Mouse (Mus musculus) liver, adult 2 months (tissue): ENCODE measurements around the gene Tgfbr3.

Source experiments
- CTCF ChIP-seq: fragments of 200-500 bp; IDR thresholded peaks from 2 replicates; pipeline ENCODE4 v1.5.1; 2011; ENCODE audit warnings: low read depth, low read length, control low read depth
- POLR2A ChIP-seq: fragments of 200-500 bp; IDR thresholded peaks from 2 replicates; pipeline ENCODE4 v1.6.1; 2011; ENCODE audit warnings: low read length, control low read depth; ENCODE audit not compliant: insufficient read depth; ENCODE audit errors: extremely low read depth

GRCm38 (mm10) chr5:107252435-107252834 is 37.0 kb downstream of the Tgfbr3 start:
- TF ChIP-seq POLR2A: no peak
- TF ChIP-seq CTCF: no peak
